Mouse (Mus musculus) MEL (cell line): ENCODE measurements around the gene Polr2i.

Experiments
- CTCF ChIP-seq, 3 experiments: IDR thresholded peaks in 2 of 3; conservative IDR thresholded peaks in 1 of 3; 2 replicates each; pipeline ENCODE4 v1.5.1; 2011 to 2012; ENCODE audit warnings: low read length in 3 of 3, low read depth in 2 of 3, mild to moderate bottlenecking in 2 of 3, improper control_type of control experiment in 1 of 3, inconsistent platforms in 1 of 3, mixed read lengths in 1 of 3, moderate library complexity in 1 of 3; ENCODE audit not compliant: control insufficient read depth in 1 of 3, insufficient read depth in 1 of 3, poor library complexity in 1 of 3, severe bottlenecking in 1 of 3
- EP300 ChIP-seq, 2 experiments: IDR thresholded peaks; 2 replicates each; pipeline ENCODE4 v1.6.1; 2011; ENCODE audit warnings: improper control_type of control experiment in 2 of 2, low read length in 2 of 2, low read depth in 1 of 2, mild to moderate bottlenecking in 1 of 2
- HCFC1 ChIP-seq: IDR thresholded peaks from 2 replicates; pipeline ENCODE4 v1.6.1; 2012; ENCODE audit warnings: low read depth, mild to moderate bottlenecking, inconsistent platforms, low read length, improper control_type of control experiment, moderate library complexity
- SIN3A ChIP-seq: IDR thresholded peaks from 2 replicates; pipeline ENCODE4 v1.6.1; 2012; ENCODE audit warnings: low read length, improper control_type of control experiment, inconsistent platforms
- TAL1 ChIP-seq: IDR thresholded peaks from 2 replicates; pipeline ENCODE4 v1.6.1; 2012; ENCODE audit warnings: mild to moderate bottlenecking, inconsistent platforms, low read length, moderate library complexity, mixed read lengths

DNA sequence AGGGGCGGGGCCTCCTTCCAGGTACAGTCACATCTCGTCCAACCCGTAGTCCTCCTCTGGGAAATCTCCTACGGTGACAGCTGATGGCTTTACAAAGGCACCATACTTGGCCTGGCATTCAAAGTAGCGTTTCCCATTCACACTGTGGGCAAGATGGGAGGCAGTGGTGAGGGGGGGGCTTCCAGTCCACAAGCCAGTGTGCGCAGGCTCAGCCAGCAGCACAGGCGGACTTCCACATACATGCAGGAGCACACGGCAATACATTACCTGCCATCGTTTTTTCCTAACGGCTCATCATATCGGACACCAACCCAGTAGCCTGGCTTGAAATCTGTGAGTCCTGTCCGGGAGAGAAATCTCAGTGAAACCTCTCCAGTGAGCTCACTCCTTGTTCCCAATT lies 7.5 kb upstream of the Polr2i start:
- TF ChIP-seq TAL1 = no peak
- TF ChIP-seq CTCF (IDR thresholded peaks at IDR 0.05 in 2 of 3, conservative IDR thresholded peaks at IDR 0.05 in 1 of 3; ENCODE audit: control insufficient read depth in 1 of 3, insufficient read depth in 1 of 3, low read depth in 2 of 3, low read length in 3 of 3, poor library complexity in 1 of 3, severe bottlenecking in 1 of 3) = no peak
- TF ChIP-seq HCFC1 = no peak
- no peak for TF ChIP-seq EP300 (IDR thresholded peaks at IDR 0.05; ENCODE audit: low read depth in 1 of 2, low read length in 2 of 2)
- TF ChIP-seq SIN3A = no peak
